In the genomic region with DNA sequence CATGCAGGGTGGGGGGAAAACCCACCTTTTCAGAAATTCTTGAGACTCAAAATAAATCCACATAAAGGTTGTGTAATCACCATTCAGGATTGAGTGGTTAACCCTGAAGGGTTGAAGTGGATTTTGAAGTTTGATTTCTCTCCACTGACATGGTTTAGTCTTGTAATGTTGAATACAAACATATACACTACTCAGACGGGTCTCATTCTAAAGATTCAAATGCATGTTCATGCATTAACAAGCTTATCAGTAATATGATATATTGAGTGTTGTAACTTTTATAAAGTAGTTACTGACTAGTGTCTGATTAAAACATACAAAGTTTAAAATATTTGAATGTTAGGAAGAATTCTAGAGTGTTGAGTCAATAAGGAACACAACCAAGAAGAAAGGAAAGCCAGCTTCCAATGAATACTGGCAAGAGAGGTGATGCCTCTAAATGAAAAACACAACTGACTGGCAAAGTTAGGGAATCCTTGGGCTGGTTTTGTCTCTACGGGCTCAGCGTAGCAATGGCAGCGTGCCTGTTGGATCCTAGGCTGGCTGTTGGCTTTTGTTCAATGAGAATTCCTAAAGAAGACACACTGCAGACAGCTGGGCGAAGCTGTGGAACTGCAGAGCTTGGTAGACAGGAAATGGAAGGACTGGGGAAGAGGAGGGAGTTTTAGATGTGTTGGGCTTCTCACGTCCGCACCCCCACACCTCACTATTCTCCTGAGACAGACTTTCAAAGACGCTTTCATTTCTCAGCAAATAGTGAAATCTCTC, we compare ENCODE assay signal across 9 mouse cellular contexts.
A peak's percentile ranks its signal among the peaks of the same experiment; 100 is the strongest.
DNase-seq lines count a peak whose midpoint lies in the region; ATAC-seq and TF ChIP-seq lines count a peak whose summit lies in the region.
"Had no signal": no experiment of that assay in that cellular context is flagged by ENCODE, and none has a peak within 500 bp of the region (broad histone marks: within the 10 kb centered on the region; RNA-seq: fewer than 3 reads in every experiment).

No protein-coding gene starts in this region.

- H3K27me3 ChIP-seq in heart, embryonic 12.5 days (replicated peaks) = no peaks in the 10 kb centered on the region
- H3K27me3 ChIP-seq in lung, embryonic 14.5 days (ENCODE audit: insufficient read depth, low read length) = no peaks in the 10 kb centered on the region

- no peak overlapping the region for H3K4me3 ChIP-seq in heart, embryonic 12.5 days
- no peak overlapping the region for H3K4me3 ChIP-seq in lung, embryonic 14.5 days (ENCODE audit: low read depth, low read length)

- no peak for ATAC-seq in heart, embryonic 12.5 days (ENCODE audit: insufficient number of reproducible peaks, low FRiP score)
- ATAC-seq in lung, embryonic 14.5 days (ENCODE audit: insufficient read depth) = peak; percentile 93
- ATAC-seq in megakaryocyte-erythroid progenitor cell, adult 5-6 weeks (replicated peaks; ENCODE audit: low FRiP score, low TSS enrichment, poor library complexity, severe bottlenecking) = no peak

- H3K4me2 ChIP-seq in heart, embryonic 12.5 days = no peak overlapping the region
- H3K4me2 ChIP-seq in lung, embryonic 14.5 days = peak overlapping the region; percentile 27

- peak; percentile 95 for DNase-seq in heart, adult 11 months
- peak; percentile 31 for DNase-seq in Muller cell, postnatal 12 days (ENCODE audit: inconsistent ontology term)
- peak; percentile 17 to 37 for DNase-seq in gastrocnemius, adult 8-10 months (ENCODE audit: low spot score in 2 of 2)
- peak; percentile 91 for DNase-seq in lung, embryonic 14.5 days
- DNase-seq in spleen, postnatal 14 days (ENCODE audit: low spot score in 2 of 2) = no peak
- no peak for DNase-seq in retina, postnatal 1 day

- H3K4me1 ChIP-seq in heart, embryonic 12.5 days (replicated peaks) = no peaks in the 10 kb centered on the region
- peaks cover 6% of the 10 kb centered on the region; the same call in 1 of the 2 replicates for H3K4me1 ChIP-seq in lung, embryonic 14.5 days (ENCODE audit: insufficient read depth)

- no peak for TF ChIP-seq CTCF in lung, embryonic 14.5 days (IDR thresholded peaks at IDR 0.05; ENCODE audit: low read depth)

- no peaks in the 10 kb centered on the region for H3K9me3 ChIP-seq in heart, embryonic 12.5 days (replicated peaks)
- no peaks in the 10 kb centered on the region for H3K9me3 ChIP-seq in lung, embryonic 14.5 days (ENCODE audit: low read depth, low read length)

- peaks cover 42% of the 10 kb centered on the region for H3K36me3 ChIP-seq in heart, embryonic 12.5 days
- peaks cover 25% of the 10 kb centered on the region; the same call in 1 of the 2 replicates for H3K36me3 ChIP-seq in lung, embryonic 14.5 days (ENCODE audit: insufficient read depth)

- no peak overlapping the region for H3K27ac ChIP-seq in heart, embryonic 12.5 days (ENCODE audit: poor library complexity, severe bottlenecking)
- peak overlapping the region; percentile 69 for H3K27ac ChIP-seq in lung, embryonic 14.5 days (ENCODE audit: low read depth)
- H3K27ac ChIP-seq: macrophage had no signal

- WGBS in heart, embryonic 12.5 days = 75% methylated on average over 8 of the region's 8 CpGs
- 20% methylated on average over 8 of the region's 8 CpGs for WGBS in lung, embryonic 14.5 days

- no peak overlapping the region for H3K9ac ChIP-seq in heart, embryonic 12.5 days
- no peak overlapping the region for H3K9ac ChIP-seq in lung, embryonic 14.5 days

Comparison
In these comparisons a context has a peak if more than half of its experiments do, and no peak if none do; other contexts are left out.
1. DNase-seq: peak in heart, adult 11 months (single experiment), Muller cell, postnatal 12 days (single experiment), gastrocnemius, adult 8-10 months (2 of 2) and lung, embryonic 14.5 days (single experiment); none in spleen, postnatal 14 days (0 of 2) and retina, postnatal 1 day (single experiment).